Mouse (Mus musculus) natural killer cell, adult 2 months (primary cell): Measurements from ENCODE around the gene Slc3a2.
"Not testable (repeated sequence)": the region's sequence is repeated elsewhere in the genome, so short reads cannot be mapped to it uniquely, and the experiment has no call there.

ENCODE experiments used
- DNase-seq, 2 experiments: peaks; one replicate each; pipeline ENCODE4 v3.0.0; 2022; ENCODE audit warnings: low spot score in 2 of 2

Slc3a2 gene

DNA sequence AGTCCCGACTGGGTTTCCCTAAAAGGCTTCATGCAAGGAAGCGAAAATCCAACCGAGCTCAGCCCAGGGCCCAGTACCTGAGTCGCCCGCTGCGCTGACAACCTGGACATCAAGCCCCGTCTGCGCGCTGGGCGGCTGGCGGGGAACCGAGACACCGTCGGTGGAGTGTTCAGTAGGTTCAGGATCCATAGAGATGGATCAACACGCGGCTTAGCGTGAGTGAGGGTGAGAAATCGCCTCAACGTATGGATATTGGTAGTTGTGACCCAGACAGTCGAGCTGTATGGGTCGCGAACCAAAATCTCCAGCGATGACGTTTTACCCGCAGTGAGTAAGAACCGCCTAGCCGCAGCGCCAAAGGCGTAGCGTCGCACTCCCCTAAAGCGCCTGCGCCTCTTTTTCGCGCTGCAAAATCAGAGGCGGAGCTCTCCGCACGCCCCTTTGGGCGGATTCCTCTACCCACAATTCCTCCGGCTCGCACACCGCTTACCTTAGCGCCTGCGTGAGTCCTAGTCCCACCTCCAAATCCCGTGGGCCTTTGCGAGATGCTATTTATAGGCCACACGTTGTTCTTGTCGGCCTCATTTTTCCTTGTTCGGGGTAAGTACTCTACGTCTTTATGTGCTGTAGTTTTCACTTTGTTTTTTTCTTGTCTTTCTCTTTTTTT is at the start of gene Slc3a2:
Slc3a2 (minus strand) TSS at position 463 of the 667 bp plus-strand sequence.
- DNase-seq: peak; percentile 97 to 98

DNA sequence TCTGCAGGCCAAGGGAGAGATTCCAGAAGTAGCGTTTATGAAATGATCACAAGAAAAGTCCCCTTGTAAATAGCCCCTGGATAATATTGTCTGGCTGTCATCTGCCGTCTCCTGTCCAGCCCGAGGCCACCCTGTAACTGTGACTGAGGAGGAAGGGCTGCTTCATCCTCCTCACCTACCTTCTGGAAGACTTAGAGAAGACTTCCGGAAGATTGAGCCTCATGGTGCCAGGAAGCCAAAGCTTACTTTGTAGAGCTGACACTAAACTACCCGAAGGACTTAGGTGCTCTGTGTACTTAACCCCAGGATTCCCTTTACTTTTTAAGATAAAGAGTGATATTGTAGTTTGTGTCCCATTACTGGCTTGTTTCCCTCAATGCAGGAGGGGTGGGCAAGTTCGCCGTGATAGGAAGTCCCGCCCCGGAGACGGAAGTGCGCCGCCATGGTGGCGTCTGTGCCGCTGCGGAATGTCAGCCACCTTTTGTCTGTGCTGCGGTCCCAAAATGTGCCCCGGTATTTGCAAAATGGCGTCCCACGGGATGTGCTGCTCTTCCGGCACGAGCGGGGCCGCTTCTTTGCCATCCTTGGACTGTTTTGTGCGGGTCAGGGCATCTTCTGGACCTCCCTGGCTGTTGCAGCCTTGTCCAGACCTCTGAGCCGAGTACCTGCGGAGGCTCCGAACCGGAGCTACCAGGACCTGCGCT is 47.5 kb upstream of the Slc3a2 start, which contains the start of gene Tmem223:
Tmem223 (plus strand) TSS at position 430 of the 704 bp plus-strand sequence.
- peak; percentile 78 to 81 for DNase-seq

DNA sequence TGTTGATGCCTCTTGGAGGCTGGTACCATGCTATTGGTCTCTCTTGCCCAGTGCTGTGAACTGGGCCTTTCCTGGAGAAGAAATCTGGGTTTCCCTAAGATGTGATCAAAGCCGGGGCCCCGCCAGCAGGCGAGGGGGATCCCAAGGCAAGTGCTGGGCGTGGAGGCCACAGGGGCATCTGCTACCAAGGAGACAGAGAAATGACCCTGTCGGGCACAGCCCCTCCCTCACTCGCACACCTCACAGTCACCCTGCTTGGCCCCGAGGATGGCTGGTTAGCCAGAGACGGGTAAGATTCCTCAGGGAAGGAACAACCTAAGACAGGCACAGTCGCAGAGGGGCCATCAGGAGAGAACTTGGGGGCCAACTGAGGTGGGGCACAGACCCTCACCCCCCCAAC is 42.4 kb upstream of the Slc3a2 start:
- DNase-seq: no peak

- no peak for DNase-seq
Observed at GRCm38 (mm10) chr19:8763276-8763675, 40.1 kb upstream of the Slc3a2 start.

DNA sequence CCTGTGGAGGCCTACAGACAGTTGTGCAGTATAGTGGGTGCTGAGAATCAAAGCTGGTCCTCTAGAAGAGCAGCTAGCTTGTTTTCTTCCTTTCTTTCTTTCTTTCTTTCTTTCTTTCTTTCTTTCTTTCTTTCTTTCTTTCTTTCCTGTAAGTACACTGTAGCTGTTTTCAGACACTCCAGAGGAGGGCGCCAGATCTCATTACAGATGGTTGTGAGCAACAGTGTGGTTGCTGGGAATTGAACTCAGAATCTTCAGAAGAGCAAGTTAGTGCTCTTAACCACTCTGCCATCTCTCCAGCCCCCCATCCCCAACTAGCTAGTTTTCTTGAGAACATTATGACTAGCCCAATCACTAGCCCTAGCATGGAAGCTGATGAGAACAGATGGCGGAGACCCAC is 37.6 kb upstream of the Slc3a2 start:
- DNase-seq: peak in 1 of 2 experiments; percentile 30

DNA sequence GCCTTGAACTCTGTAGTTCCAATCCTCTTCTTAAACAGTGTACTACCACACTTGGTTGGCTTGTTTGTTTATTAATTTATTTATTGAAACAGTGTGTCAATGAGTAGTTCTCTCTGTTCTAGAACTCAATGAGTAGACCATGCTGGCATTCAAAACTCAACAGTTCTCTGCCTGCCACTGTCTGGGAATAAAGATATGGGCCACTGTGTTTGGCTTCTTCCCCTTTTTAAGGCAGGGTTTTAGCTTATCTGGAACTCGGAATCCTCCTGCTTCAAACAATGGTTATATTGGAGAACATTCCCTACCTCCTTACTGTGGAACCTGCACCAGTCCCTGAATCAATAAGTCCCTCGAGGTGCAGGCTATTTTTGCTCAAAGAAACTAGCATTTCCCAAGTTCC is 35.7 kb upstream of the Slc3a2 start:
- no peak for DNase-seq

DNA sequence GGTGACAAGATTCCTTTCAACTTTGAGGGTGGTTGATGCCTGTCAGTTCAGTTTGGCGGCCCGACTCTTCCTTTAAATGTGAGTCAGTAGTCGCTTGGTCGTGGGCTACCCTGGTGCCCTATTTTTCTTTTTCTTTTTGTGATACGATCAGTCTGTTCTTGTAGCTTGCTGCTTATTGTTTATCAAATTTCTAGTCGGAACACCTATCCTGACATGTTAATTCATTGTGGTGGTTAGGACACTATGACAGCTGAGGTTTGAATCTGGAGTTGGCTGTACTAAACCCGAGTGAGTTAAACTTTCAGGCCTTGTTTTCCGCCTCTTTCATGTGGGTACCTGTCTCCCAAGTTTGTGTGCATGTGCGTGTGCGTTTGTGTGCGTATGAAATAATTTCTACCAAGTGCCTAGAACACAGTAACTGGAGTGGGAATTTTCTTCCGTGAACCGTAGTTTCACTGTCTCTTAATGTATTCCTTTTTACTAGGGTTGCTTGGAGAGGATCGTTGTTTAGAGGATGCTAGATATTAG is 34.4 kb upstream of the Slc3a2 start:
- no peak for DNase-seq

GRCm38 (mm10) chr19:8756635-8757387 is 33.6 kb upstream of the Slc3a2 start, which contains the start of gene Nxf1:
TSS of gene Nxf1 (plus strand) at chr19:8757073.
- DNase-seq: peak; percentile 89 to 92

GRCm38 (mm10) chr19:8755652-8756051 is 32.5 kb upstream of the Slc3a2 start:
- DNase-seq: no peak

DNA sequence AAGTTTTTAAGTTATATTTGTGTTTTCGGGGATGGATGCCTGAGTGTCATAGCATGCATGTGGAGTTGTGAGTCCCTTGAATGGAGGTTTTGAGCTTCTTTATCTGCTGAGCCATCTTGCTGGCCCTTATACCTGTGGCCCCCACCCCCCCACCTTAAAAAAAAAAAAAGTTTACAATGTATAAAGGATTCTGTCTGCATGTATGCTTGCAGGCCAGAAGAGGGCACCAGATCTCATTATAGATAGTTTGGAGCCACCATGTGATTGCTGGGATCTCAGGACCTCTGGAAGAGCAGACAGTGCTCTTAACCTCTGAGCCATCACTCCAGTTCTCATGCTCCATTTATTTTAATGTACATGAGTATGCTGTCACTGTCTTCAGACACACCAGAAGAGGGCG is 24.2 kb upstream of the Slc3a2 start:
- DNase-seq: no peak

GRCm38 (mm10) chr19:8745382-8745781 is 22.2 kb upstream of the Slc3a2 start:
- no peak for DNase-seq

- no peak for DNase-seq
Observed at GRCm38 (mm10) chr19:8742176-8742575, 19.0 kb upstream of the Slc3a2 start.

- peak; percentile 96 for DNase-seq
Observed at GRCm38 (mm10) chr19:8741243-8741869, 18.2 kb upstream of the Slc3a2 start, which contains the start of gene Stx5a. TSS of gene Stx5a (plus strand) at chr19:8741413.

- no peak for DNase-seq
Observed at GRCm38 (mm10) chr19:8740603-8741002, 17.4 kb upstream of the Slc3a2 start, which contains the start of gene 1700092M07Rik. TSS of gene 1700092M07Rik (plus strand) at chr19:8740718.

DNA sequence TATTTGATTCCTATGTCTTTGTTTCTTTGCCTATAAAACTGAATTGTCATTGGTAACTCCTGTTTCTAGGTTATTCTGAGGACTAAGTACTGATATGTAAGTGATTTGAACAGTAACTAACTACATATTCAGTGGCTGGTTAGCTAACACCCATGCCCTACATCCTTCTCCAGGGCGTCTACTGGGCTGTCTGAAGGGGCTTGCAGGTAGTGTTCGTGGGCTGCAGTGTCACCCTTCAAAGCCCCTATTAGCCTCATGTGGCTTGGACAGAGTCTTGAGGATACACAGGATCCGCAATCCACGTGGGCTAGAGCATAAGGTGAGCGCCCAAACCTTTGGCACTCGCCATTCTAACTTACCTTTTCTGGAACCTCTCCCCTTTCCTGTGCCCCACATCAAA is 16.5 kb upstream of the Slc3a2 start:
- DNase-seq: no peak

- no peak for DNase-seq
Observed at GRCm38 (mm10) chr19:8738911-8739310, 15.7 kb upstream of the Slc3a2 start.

DNA sequence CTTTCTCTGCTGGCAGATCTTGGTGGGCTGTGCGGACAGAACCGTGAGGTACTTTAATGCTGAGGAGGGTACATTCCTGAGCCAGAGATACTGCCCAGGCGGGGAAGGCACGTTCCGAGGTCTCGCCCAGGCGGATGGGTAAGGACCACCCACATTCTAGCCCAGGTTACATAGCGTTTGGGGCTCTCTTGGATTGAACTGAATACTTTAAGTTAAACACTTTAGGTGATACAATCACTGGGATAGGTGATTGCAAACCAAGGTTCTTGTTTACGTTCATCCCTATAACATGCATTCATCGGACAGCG is 12.9 kb upstream of the Slc3a2 start:
- DNase-seq: no peak

GRCm38 (mm10) chr19:8735389-8736159 is 12.4 kb upstream of the Slc3a2 start, which contains the start of gene Wdr74:
TSS of gene Wdr74 (plus strand) at chr19:8735827.
- peak; percentile 83 to 88 for DNase-seq

- DNase-seq: no peak
Observed at GRCm38 (mm10) chr19:8734334-8734733, 11.2 kb upstream of the Slc3a2 start.

DNA sequence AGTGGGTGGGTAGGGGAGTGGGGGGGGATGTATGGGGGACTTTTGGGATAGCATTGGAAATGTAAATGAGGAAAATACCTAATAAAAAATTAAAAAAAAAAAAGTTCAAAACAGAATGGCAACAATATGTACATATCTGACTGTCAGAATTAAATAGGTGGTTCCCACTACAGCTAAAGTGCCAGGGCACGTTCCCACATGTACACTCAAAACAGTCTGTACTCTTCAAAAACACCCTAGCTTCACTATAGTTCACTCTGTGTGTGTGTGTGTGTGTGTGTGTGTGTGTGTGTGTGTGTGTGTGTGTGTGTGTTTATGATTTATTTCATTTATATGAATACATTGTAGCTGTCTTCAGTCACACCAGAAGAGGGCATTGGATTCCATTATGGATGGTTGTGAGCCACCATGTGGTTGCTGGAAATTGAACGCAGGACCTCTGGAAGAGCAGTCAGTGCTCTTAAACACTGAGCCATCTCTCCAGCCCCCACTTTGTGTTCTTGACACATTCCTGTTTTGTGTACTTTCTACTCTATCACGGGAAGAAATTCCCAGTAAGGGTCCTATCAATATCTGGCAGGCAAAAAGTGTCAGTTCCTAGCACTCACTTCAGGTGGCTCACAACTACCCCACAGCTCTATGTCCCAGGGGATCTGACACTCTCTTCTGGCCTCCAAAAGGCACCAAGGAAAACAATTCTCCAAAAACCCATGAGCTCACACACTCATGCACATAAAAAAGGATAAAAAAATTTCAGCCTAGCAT is 5.3 kb upstream of the Slc3a2 start:
- not testable (repeated sequence) for DNase-seq
